Mouse (Mus musculus): ENCODE measurements around the gene Itpkb. TPM values are rescaled to one million over a fixed set of nuclear protein-coding genes. Genes with fewer than 3 reads are reported as not detected.

Gene Itpkb
- total RNA-seq, 2 experiments from 2014 or later = 13.4 to 19.0 TPM

- intact Hi-C loops (cut with DNase I) = loop anchor here (1.0 to 5.0 kb wide), 2 partner anchors 74 to 138 kb away; partner anchors contain the start of gene Itpkb
- DNase-seq (ENCODE audit: low spot score in 2 of 2) = no peak
These were observed 76.2 kb downstream of the Itpkb start for GRCm38 (mm10) chr1:180406336-180407035.

GRCm38 (mm10) chr1:180407171-180407671 lies 76.9 kb downstream of the Itpkb start:
- intact Hi-C loops (cut with DNase I) = loop anchor here (1.0 to 5.0 kb wide), 2 partner anchors 75 to 139 kb away; partner anchors contain the start of gene Itpkb
- DNase-seq (ENCODE audit: low spot score in 2 of 2) = peak in 1 of 2 experiments; percentile 45

GRCm38 (mm10) chr1:180407727-180408719 lies 77.7 kb downstream of the Itpkb start:
- no peak for DNase-seq (ENCODE audit: low spot score in 2 of 2)
- intact Hi-C loops (cut with DNase I) = loop anchor here (1.0 to 5.0 kb wide), 2 partner anchors 76 to 140 kb away; partner anchors contain the start of gene Itpkb

GRCm38 (mm10) chr1:180408832-180409231 lies 78.5 kb downstream of the Itpkb start:
- intact Hi-C loops (cut with DNase I) = loop anchor here (5.0 kb wide), 1 partner anchor 77 kb away; the partner anchor contains the start of gene Itpkb
- no peak for DNase-seq (ENCODE audit: low spot score in 2 of 2)

- intact Hi-C loops (cut with DNase I) = loop anchor here (5.0 kb wide), 1 partner anchor 77 kb away; the partner anchor contains the start of gene Itpkb
- no peak for DNase-seq (ENCODE audit: low spot score in 2 of 2)
These were observed 79.5 kb downstream of the Itpkb start for GRCm38 (mm10) chr1:180409771-180410170.

- intact Hi-C loops (cut with DNase I) = no loop called here
- no peak for DNase-seq (ENCODE audit: low spot score in 2 of 2)
These were observed 80.0 kb downstream of the Itpkb start for GRCm38 (mm10) chr1:180410306-180410705.

GRCm38 (mm10) chr1:180415064-180415463 lies 84.8 kb downstream of the Itpkb start:
- DNase-seq (ENCODE audit: low spot score in 2 of 2) = no peak
- intact Hi-C loops (cut with DNase I) = no loop called here

GRCm38 (mm10) chr1:180415836-180416235 lies 85.6 kb downstream of the Itpkb start:
- no peak for DNase-seq (ENCODE audit: low spot score in 2 of 2)
- intact Hi-C loops (cut with DNase I) = no loop called here

GRCm38 (mm10) chr1:180417118-180417517 lies 86.8 kb downstream of the Itpkb start:
- intact Hi-C loops (cut with DNase I) = no loop called here
- no peak for DNase-seq (ENCODE audit: low spot score in 2 of 2)

GRCm38 (mm10) chr1:180419059-180419458 lies 88.8 kb downstream of the Itpkb start:
- DNase-seq (ENCODE audit: low spot score in 2 of 2) = no peak
- intact Hi-C loops (cut with DNase I) = no loop called here

GRCm38 (mm10) chr1:180420496-180421164 lies 90.3 kb downstream of the Itpkb start:
- intact Hi-C loops (cut with DNase I) = loop anchor here (10.0 kb wide), 1 partner anchor 246 kb away; no protein-coding TSS in a partner anchor
- DNase-seq (ENCODE audit: low spot score in 2 of 2) = no peak

- no peak for DNase-seq (ENCODE audit: low spot score in 2 of 2)
- intact Hi-C loops (cut with DNase I) = loop anchor here (10.0 kb wide), 1 partner anchor 247 kb away; no protein-coding TSS in a partner anchor
These were observed 91.1 kb downstream of the Itpkb start for GRCm38 (mm10) chr1:180421165-180421909.

- intact Hi-C loops (cut with DNase I) = loop anchor here (10.0 kb wide), 1 partner anchor 247 kb away; no protein-coding TSS in a partner anchor
- peak; percentile 64 to 69 for DNase-seq (ENCODE audit: low spot score in 2 of 2)
These were observed 92.0 kb downstream of the Itpkb start for GRCm38 (mm10) chr1:180422076-180422828.

GRCm38 (mm10) chr1:180423008-180423639 lies 92.8 kb downstream of the Itpkb start:
- intact Hi-C loops (cut with DNase I) = loop anchor here (10.0 kb wide), 1 partner anchor 248 kb away; no protein-coding TSS in a partner anchor
- DNase-seq (ENCODE audit: low spot score in 2 of 2) = no peak

GRCm38 (mm10) chr1:180423931-180424330 lies 93.6 kb downstream of the Itpkb start:
- intact Hi-C loops (cut with DNase I) = loop anchor here (10.0 kb wide), 1 partner anchor 249 kb away; no protein-coding TSS in a partner anchor
- DNase-seq (ENCODE audit: low spot score in 2 of 2) = no peak

- no peak for DNase-seq (ENCODE audit: low spot score in 2 of 2)
- intact Hi-C loops (cut with DNase I) = loop anchor here (10.0 kb wide), 1 partner anchor 252 kb away; no protein-coding TSS in a partner anchor
These were observed 96.1 kb downstream of the Itpkb start for GRCm38 (mm10) chr1:180426405-180426804.

GRCm38 (mm10) chr1:180427685-180428084 lies 97.4 kb downstream of the Itpkb start:
- intact Hi-C loops (cut with DNase I) = loop anchor here (1.0 to 10.0 kb wide), 2 partner anchors 159 to 253 kb away; no protein-coding TSS in a partner anchor
- DNase-seq (ENCODE audit: low spot score in 2 of 2) = peak; percentile 65

Data from left cerebral cortex, postnatal 36 days (tissue).